Mouse (Mus musculus): ENCODE results near the gene Cpsf3. TPM values are rescaled to one million over a fixed set of nuclear protein-coding genes. Genes with fewer than 3 reads are reported as not detected.
A peak's percentile ranks its signal among the peaks of the same experiment; 100 is the strongest.

The Cpsf3 gene
- polyA plus RNA-seq, 1 experiment, result 50.5 TPM

- Histone ChIP-seq H3K36me3 (ENCODE audit: control insufficient read depth, insufficient read depth) (peaks cover 11% of the 10 kb centered on the region), H3K4me2 (ENCODE audit: low read depth) (no peak overlapping the region), H3K27me3 (ENCODE audit: control insufficient read depth, insufficient read depth, insufficient read length) (no peaks in the 10 kb centered on the region), H3K79me2 (ENCODE audit: control insufficient read depth, insufficient read depth) (no peaks in the 10 kb centered on the region), H3K4me3 (no peak overlapping the region), H3ac (ENCODE audit: control insufficient read depth, insufficient read length) (no peak overlapping the region)
- TF ChIP-seq E2F4 (IDR thresholded peaks at IDR 0.05; ENCODE audit: insufficient read depth), result no peak
- no peak for TF ChIP-seq SRF (IDR thresholded peaks at IDR 0.05; ENCODE audit: control insufficient read depth, insufficient read length, low read depth)
- TF ChIP-seq MYOD1 (IDR thresholded peaks at IDR 0.05; ENCODE audit: control insufficient read depth in 1 of 3, insufficient read length in 2 of 3, low read depth in 2 of 3), result no peak
- TF ChIP-seq POLR2AphosphoS2 (IDR thresholded peaks at IDR 0.05; ENCODE audit: insufficient read length, low read depth), result no peak
- no peak for TF ChIP-seq MYOG (IDR thresholded peaks at IDR 0.05; ENCODE audit: control insufficient read depth in 1 of 3, insufficient read depth in 1 of 3, insufficient read length in 2 of 3, low read depth in 2 of 3)
- TF ChIP-seq REST (IDR thresholded peaks at IDR 0.05; ENCODE audit: insufficient read depth, insufficient read length), result no peak
- no peak for TF ChIP-seq POLR2A (IDR thresholded peaks at IDR 0.05; ENCODE audit: insufficient read length, low read depth)
- no peak for TF ChIP-seq TCF3 (IDR thresholded peaks at IDR 0.05; ENCODE audit: insufficient read length, low read depth)
- no peak for TF ChIP-seq CEBPB (IDR thresholded peaks at IDR 0.05; ENCODE audit: insufficient read depth, poor library complexity, severe bottlenecking)
- no peak for TF ChIP-seq MAX (IDR thresholded peaks at IDR 0.05; ENCODE audit: low read depth)
- no peak for TF ChIP-seq TCF12 (IDR thresholded peaks at IDR 0.05; ENCODE audit: insufficient read depth, poor library complexity, severe bottlenecking)
- no peak for TF ChIP-seq USF1 (IDR thresholded peaks at IDR 0.05; ENCODE audit: low read depth)
Measured at GRCm38 (mm10) chr12:21353681-21354080, 68.5 kb downstream of the Cpsf3 start.

DNA sequence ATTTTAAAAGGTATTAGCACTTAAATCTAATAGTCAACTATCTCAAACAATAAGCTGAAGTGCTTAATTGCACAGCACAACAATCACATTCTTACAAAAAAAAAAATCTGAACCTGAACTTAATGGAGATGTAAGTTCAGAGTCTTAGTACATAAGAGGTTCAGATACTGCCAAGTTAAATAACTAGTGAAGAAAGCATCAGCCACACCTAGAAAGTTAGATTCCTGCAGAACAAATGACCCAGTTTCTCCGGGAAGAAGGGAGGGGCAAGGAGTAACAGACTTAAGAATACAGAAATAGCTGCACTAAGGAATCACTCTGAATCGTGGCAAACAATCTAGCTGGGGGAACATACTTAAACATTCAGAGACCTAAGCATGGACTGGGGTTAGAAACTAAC, 77.5 kb downstream of the Cpsf3 start:
- Histone ChIP-seq H3ac (ENCODE audit: control insufficient read depth, insufficient read length) (no peak overlapping the region), H3K27me3 (ENCODE audit: control insufficient read depth, insufficient read depth, insufficient read length) (no peaks in the 10 kb centered on the region), H3K4me2 (ENCODE audit: low read depth) (peak overlapping the region; percentile 18), H3K4me3 (no peak overlapping the region), H3K79me2 (ENCODE audit: control insufficient read depth, insufficient read depth) (peaks cover 29% of the 10 kb centered on the region), H3K36me3 (ENCODE audit: control insufficient read depth, insufficient read depth) (no peaks in the 10 kb centered on the region)
- TF ChIP-seq TCF3 (IDR thresholded peaks at IDR 0.05; ENCODE audit: insufficient read length, low read depth) (no peak), POLR2A (IDR thresholded peaks at IDR 0.05; ENCODE audit: insufficient read length, low read depth) (no peak), POLR2AphosphoS2 (IDR thresholded peaks at IDR 0.05; ENCODE audit: insufficient read length, low read depth) (no peak), REST (IDR thresholded peaks at IDR 0.05; ENCODE audit: insufficient read depth, insufficient read length) (no peak), E2F4 (IDR thresholded peaks at IDR 0.05; ENCODE audit: insufficient read depth) (no peak), MYOG (IDR thresholded peaks at IDR 0.05; ENCODE audit: control insufficient read depth in 1 of 3, insufficient read depth in 1 of 3, insufficient read length in 2 of 3, low read depth in 2 of 3) (no peak), MAX (IDR thresholded peaks at IDR 0.05; ENCODE audit: low read depth) (no peak), USF1 (IDR thresholded peaks at IDR 0.05; ENCODE audit: low read depth) (no peak), TCF12 (IDR thresholded peaks at IDR 0.05; ENCODE audit: insufficient read depth, poor library complexity, severe bottlenecking) (no peak), SRF (IDR thresholded peaks at IDR 0.05; ENCODE audit: control insufficient read depth, insufficient read length, low read depth) (no peak), MYOD1 (IDR thresholded peaks at IDR 0.05; ENCODE audit: control insufficient read depth in 1 of 3, insufficient read length in 2 of 3, low read depth in 2 of 3) (no peak), CEBPB (IDR thresholded peaks at IDR 0.05; ENCODE audit: insufficient read depth, poor library complexity, severe bottlenecking) (no peak)

- no peaks in the 10 kb centered on the region for H3K36me3 ChIP-seq (ENCODE audit: control insufficient read depth, insufficient read depth)
- peaks cover 32% of the 10 kb centered on the region for H3K79me2 ChIP-seq (ENCODE audit: control insufficient read depth, insufficient read depth)
- no peak overlapping the region for H3K4me2 ChIP-seq (ENCODE audit: low read depth)
- H3K4me3 ChIP-seq, result no peak overlapping the region
- TF ChIP-seq POLR2A (IDR thresholded peaks at IDR 0.05; ENCODE audit: insufficient read length, low read depth), result no peak
- TF ChIP-seq MYOG (IDR thresholded peaks at IDR 0.05; ENCODE audit: control insufficient read depth in 1 of 3, insufficient read depth in 1 of 3, insufficient read length in 2 of 3, low read depth in 2 of 3), result peak in 1 of 3 experiments; percentile 63
- TF ChIP-seq SRF (IDR thresholded peaks at IDR 0.05; ENCODE audit: control insufficient read depth, insufficient read length, low read depth), result no peak
- TF ChIP-seq TCF12 (IDR thresholded peaks at IDR 0.05; ENCODE audit: insufficient read depth, poor library complexity, severe bottlenecking), result no peak
- TF ChIP-seq REST (IDR thresholded peaks at IDR 0.05; ENCODE audit: insufficient read depth, insufficient read length), result no peak
- TF ChIP-seq MYOD1 (IDR thresholded peaks at IDR 0.05; ENCODE audit: control insufficient read depth in 1 of 3, insufficient read length in 2 of 3, low read depth in 2 of 3), result peak in 2 of 3 experiments; percentile 15 to 81
- H3K27me3 ChIP-seq (ENCODE audit: control insufficient read depth, insufficient read depth, insufficient read length), result no peaks in the 10 kb centered on the region
- H3ac ChIP-seq (ENCODE audit: control insufficient read depth, insufficient read length), result no peak overlapping the region
Measured at GRCm38 (mm10) chr12:21363195-21363594, 78.0 kb downstream of the Cpsf3 start.

Other genes with a start within 250 kb of the Cpsf3 start
- 45.4 TPM for gene Itgb1bp1, start 893 bp downstream of the Cpsf3 start, polyA plus RNA-seq (2012; fragmentation: generic; extraction: Trizol)
- 79.5 TPM for gene Iah1, start 31.0 kb downstream of the Cpsf3 start, polyA plus RNA-seq (2012; fragmentation: generic; extraction: Trizol)
- 13.4 TPM for gene Adam17, start 88.2 kb downstream of the Cpsf3 start, polyA plus RNA-seq (2012; fragmentation: generic; extraction: Trizol)
- 156 TPM for gene Ywhaq, start 132.2 kb downstream of the Cpsf3 start, polyA plus RNA-seq (2012; fragmentation: generic; extraction: Trizol)

Data from myocyte (in vitro differentiated cells).